Mouse (Mus musculus) adrenal gland, adult 18-20 months (tissue): Measurements from ENCODE around the gene Tomm40. TPM values are rescaled to one million over a fixed set of nuclear protein-coding genes. Genes with fewer than 3 reads are reported as not detected.
A peak's percentile ranks its signal among the peaks of the same experiment; 100 is the strongest.

ENCODE experiments used
- DNase-seq, 2 experiments: peaks; one replicate each; pipeline ENCODE4 v3.0.0; 2021 to 2022; ENCODE audit warnings: low spot score in 2 of 2
- total RNA-seq, 2 experiments: library from RNA; stranded (reverse); gene quantifications; 1 replicate in 1 of 2; 2 replicates in 1 of 2; pipeline ENCODE4 v1.2.3; 2021

Tomm40 gene
- total RNA-seq, 2 experiments from 2014 or later = 123 to 126 TPM

DNA sequence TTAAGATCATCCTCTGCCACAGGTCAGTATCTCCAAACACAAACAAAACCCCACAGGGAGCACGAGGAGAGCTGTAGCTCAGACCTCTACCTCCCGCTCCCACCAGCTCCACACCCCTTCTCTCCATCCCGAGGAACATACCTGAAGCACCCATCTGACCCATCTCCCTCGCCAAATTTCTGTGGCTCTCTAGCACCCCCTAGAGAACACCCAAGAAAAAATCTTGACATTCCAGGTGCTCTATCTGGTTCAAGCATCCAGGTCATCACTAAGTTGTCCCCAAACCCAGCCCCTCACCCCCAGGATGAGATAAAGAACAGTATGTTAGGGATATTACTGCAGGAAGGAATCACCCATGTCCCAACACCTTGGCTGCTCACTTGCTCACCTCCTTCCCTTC is 2.0 kb downstream of the Tomm40 start:
- DNase-seq = no peak

DNA sequence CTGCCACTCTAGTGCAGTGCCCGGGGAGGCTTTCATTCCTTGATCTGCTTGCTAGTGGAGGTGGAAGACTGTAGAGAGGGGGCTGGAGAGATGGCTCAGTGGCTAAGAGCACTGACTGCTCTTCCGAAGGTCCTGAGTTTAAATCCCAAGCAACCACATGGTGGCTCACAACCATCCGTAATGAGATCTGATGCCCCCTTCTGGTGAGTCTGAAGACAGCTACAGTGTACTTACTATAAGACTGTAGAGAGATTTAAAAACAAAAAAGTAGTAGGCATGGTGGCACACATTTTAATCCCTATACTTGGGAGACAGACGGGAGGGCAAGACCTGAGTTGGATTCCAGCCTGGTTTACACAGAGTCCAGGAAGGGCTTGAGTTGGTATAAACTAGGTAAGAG is 2.8 kb downstream of the Tomm40 start:
- no peak for DNase-seq

DNA sequence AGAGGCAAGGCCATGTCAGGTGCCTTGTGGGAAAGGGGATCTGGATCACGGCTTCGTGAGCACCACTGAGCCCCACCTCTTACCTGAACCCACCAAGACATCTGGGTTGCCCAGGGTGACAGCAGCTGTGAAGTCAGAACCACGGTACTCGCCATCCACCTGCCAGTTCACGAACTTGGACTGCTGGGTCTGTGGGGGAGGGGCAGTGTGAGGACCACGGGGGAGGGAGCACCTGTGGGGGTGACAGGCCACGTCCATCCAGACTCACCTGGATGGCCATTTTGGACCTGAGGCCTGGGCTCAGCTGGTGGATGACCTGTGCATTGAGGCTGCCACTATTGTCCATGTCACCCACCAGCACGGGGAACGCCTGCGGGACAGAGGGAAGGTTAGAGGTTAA is 4.6 kb downstream of the Tomm40 start:
- DNase-seq = no peak

DNA sequence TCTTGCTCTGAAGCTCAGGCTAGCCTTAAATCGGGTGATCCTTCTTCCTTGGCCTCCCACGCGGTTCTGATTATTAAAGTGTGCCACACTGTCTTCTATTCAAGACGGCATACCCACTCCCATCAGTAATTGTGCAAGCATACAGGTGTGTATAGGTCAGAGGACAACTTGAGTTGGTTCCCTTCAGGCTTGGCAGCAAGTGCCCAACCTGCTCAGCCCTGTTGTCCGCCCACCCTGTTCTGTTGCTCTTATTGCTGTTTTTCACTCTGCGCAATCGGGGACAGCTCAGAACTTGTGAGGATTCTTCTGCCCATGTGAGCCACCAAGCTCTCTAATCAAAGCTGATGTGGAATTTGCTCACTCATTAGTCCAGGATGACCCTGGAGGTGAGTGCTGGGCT is 10.0 kb downstream of the Tomm40 start:
- no peak for DNase-seq

DNA sequence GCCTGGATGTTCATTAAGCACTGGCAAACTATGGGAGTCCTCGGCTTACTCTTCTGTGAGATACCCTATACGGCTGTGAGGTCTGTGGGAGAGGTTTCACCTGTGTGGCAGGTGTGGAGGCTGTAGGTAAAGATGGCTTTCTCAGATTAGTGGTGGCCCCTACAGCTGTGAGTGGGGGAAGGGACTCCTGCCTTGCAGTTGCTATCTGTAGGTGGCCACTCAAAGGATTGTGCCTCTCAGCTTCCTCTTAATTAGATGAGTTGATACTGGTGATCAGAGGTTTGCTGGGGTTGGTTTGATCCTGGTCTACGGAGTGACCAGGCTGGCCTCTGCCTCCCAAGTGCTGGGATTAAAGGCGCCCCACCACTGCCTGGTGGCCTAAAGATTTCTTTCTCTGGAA is 10.8 kb downstream of the Tomm40 start:
- no peak for DNase-seq

DNA sequence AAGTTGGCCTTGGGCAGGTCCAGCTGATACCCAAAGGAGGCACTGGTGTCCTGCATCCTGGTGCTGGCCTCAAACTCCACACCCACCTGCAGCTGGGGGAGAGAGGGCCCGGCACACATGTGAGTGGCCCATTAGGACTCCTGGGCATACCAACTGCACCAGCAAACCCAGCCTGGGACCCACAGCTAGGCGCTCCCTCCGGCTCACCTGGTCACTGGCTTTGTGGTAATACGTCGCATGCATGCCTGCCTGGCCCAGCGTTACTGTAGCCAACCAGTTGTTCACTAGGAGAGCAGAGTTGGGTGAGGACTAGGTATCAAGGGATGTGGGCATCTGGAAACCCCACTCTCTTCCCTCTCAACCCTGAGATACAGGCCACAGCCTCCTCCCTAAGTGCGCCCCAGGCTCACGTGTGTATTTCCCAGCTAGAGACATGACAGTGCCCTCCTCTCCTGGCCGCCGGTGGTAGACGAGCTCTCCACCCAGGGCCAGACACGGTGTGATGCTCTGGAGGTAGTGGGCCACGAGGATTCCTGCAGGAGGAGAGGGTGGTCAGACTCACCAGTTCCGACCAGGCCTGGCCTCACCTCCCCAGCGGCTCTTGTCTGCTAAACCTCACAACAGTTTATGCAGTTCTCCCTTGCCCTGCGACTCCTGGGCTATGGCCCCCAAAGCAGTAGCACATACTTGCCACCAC is 12.2 kb downstream of the Tomm40 start:
- no peak for DNase-seq

DNA sequence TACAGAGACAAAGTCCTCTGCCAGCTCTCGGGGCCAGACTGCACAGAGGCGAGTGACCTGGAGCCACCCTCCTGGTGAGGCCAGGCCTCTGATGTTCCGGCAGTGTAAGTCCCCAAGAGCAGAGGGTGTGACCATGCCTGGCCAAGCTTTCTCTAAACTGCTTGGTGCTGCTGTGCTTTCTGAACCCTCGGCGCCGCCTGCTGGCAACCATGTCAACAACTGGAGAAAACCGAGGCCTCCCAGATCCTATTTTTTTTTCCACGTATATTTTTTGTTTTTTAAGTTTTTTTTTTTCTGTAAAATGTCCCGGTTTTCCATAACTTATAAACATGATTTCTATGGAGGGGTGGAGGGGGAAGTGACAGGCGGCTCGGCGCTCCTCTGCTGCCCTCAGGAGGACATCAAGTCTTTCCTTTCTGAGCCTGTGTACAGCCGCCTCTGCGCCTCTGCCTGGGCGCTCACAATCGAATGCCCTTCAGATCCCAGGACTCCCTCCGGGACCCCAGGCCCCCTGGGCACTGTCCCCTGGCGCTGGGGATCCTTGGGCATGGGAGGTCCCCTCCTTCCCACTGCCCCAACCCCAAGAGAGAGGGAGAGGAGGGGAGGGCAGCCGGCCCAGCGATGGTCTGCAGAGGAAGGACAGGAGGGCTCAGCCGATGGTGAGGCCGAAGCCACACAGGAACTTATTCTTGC is 14.0 kb downstream of the Tomm40 start:
- DNase-seq = peak in 1 of 2 experiments; percentile 74

DNA sequence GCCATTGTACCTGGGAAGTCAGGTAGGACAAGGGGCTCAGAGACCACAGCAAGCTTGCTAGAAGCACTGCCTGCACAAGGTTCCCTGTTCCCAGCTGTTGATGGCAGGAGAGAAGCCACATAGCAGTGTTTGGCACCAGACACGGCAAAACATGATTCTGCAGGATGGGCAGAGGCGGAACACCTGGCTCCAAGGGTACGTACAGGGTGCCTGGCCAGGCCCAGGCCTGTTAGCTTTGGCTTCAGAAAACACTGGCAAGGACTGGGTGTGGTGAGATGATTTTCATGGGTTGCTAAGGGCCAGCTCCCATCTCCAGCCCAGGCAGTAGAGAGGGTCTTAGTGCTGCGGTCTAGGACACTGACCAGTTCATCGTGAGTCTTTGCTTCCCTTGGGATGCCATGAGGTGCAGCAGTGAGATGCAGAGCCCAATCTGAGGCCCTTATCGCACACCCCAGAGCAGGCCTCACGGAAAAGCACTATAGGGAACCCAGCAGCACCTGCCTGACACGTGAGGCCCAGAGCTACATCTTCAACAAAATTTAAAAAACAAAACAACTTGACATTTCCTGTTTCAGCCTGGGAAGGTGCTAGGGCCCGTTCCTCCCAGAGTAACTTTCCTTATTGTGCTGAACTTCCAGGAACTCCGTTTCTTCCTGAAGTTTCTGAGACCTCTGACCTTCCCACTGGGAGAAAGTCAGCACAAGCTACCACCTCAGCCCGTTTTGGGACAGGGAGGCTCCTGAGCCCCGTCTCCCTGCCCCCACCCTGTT is 14.8 kb downstream of the Tomm40 start:
- no peak for DNase-seq

DNA sequence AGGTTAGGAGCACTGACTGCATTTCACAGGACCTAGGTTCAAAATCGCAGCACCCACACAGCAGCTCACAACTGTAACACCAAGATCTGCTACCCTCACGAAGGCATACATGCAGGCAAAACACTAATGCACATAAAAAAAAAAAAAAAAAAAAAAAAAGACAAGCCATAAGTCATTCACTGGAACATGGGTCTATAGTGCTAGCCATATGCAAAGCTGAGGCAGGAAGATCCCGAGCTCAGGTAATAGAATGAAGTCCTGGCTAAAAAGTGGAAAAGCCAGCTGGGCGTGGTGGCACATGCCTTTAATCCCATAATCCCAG is 15.4 kb downstream of the Tomm40 start:
- no peak for DNase-seq

DNA sequence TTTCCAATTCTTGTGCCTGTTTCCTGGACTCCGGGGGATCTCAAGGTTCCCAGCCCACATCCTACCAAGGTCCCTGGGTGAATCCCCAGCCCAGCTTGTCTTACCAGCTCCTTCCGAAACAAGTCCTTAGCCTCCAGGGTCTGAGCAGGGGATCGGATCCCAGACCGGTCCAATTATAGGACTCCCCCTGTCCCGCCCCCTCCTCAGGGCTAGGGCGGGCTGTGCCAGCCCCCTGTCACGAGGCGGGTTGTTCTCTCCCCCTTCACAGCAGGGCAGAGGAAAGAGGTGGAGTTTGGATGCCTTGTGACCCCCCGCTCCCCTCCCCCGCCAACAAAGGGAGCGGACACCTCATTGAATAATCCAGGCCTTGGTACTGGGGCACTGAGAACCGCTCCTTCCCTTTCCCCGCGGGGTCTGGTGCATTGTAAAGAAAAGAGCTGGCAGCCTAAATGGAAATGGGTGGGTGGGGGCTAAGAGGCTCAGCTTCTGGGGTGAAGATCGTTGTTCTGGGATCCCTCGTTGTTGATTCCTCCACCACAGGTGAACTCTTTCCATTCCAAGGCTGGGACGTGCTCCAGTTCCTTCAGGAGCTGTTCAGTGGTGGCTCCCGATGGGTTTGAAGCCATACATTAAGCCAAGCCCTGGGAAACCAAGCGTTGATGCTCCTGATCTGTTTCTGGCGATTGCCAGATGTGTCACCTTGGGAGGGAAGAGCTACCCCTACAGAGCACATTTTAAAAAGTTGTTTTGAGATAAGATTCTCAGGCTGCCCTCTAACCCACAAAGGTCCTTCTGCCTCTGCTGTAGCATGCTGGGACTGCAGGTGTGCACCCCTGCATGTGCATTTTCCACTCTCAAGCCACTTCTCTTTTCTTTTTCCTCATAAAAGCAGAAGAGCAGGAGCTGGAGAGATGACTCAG is 16.1 kb downstream of the Tomm40 start, which contains the start of gene Apoe:
TSS of gene Apoe (minus strand) at position 282 of the 920 bp plus-strand sequence.
- DNase-seq = peak in 1 of 2 experiments; percentile 56

DNA sequence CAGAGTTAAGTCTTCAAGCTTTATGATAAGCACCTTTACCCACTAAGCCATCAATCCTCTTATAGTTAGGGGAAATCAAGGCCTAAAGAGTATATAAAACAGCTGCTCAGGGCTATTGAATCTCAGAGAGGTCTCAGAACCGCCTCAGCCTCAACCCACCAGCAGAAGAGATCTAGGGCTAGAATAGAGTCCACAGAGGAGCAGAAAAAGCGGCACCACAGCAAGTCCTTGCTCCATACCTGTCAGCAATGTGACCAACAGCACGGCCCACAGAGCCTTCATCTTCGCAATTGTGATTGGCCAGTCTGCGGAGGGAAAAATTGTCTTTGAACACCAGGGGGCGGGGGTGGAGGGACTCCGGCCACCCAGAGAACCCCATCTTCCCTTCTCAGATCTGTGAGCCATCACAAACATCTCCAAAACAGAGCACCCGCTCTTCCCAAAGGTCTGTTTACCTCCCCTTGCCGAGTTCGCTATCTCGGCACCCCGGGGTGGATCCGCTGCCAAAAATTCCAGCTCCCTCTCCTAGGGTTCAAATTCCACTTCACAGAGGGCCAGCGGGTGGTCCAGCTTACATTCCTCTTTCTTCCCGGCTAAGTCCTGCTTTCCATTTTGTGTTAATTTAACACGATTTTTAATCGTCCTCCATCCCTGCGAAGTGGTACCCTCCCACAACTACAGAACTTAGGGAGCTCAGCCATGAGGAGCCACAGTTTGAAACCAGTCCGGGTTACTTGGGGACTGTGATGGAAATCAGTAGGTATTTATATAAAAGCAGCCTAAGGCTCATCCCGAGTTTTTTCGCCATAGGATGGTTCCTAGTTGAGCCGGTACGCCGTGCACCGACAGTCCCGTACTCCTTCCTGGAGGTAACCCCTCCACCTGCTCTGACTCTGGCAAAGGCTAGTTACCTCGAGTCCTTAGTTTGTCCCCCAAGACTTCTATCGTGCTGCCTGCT is 17.0 kb downstream of the Tomm40 start:
- DNase-seq = no peak

DNA sequence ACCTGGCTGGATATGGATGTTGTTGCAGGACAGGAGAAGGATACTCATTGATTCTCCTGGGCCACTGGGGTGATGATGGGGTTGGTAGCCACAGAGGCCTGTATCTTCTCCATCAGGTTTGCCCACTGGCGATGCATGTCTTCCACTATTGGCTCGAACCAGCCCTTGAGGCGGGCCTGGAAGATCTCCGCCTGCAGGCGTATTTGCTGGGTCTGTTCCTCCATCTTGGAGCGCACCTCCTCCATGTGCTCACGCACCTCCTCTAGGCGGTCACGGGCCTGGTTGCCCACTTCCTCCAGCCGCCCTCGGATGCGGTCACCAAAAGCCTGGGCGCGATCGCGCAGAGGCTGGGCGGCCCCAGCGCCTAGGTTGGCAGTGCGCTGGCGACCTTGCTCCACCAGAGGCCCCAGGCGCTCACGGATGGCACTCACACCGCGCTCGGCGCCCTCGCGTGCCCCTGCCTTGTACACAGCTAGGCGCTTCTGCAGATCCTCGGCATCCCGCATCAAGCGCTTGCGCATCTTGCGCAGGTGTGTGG is 18.8 kb downstream of the Tomm40 start:
- no peak for DNase-seq

DNA sequence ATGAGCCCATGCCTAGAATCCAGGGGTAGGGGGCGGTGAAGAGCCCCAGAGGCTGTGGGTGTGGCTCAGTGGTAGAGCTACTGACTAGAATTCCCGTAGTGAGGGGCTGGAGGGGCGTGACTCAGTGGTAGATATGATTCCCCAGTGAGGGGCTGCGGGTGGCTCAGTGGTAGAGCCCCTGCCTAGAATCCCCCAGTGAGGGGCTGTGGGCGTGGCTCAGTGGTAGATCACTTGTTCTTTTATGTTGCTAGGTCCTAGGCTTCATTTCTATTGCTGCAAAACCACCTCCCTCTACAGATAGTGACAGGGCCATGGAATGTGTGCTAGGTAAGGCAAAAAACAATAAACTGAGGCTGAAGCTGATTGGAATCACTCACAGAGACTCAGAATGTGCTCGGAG is 19.4 kb downstream of the Tomm40 start:
- no peak for DNase-seq

DNA sequence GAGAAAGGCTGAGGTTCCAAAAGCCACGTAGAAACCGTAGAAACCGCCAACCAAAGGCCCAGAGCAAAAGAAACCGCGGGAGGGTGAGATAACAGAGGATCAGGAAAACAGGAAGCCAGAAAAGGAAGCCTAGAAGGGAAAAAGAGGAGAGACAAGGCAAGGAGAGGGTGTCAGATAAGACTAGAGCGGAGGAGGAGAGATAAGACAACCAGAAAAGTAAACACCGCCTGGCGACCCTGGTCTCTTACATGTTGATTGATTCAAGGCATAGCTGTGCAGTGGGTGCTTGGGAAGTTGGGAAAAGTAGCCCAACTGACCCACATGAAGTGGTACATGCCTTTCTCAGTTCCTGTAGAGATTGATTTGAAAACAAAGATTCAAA is 20.0 kb downstream of the Tomm40 start:
- DNase-seq = no peak

DNA sequence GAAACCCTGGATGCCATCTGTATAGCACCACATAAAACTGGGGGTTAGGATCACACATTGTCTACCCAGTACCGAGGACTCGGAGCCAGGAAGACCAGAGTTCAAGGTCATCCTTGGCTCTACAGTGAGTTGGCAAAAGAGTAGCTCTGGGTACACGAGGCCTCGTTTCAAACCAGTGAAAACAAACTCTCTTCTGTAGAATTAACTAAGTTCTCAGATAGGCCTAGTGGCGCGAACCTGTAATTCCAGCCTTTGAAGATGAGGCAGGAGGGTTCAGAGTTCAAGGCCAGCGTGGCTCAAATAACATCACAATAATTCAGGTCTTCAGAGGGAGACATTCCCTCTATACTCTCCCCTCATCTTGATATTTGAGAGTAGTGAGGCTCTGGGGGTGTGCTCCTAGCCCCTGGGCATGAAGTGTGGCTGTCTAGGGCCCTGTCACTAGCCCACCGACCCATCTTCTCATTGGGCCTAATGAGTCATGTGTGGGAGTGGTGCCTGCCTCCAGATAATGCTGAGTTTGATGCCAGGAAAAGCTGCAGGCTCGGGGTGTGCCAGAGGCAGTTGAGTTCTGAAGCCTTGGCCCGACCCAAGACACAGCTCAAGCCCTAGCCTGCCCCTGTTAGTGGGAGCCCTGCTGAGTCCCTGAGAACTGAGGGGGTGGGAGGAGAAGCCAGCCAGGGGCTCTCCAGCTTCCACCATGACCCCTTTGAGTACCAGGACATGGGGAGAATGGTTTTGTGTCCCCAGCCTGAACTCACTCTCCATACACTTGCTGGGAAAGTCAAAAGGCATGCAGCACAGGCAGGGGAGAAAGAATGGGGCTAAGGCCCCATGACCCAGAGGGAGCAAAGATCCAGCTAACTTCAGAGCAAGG is 20.7 kb downstream of the Tomm40 start:
- no peak for DNase-seq

DNA sequence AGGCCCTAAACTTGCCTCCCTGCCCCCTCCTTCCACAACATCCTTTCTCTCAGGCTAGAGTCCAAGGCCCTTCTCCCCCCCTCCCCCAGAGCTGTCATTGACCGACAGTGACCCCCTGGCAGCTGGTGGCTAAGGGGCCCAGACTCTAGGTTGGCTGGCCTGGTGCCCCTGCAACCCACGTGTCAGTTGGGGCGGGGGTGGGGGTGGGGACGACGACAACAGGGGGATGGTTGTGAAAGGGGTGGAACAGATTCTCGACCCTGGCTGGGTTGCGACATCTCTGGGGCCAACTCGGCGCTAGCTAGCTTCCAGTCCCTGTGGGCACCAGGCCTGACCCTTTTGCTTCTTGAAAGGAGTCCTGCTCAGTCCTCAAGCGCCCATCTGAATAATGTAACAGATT is 21.8 kb downstream of the Tomm40 start:
- peak in 1 of 2 experiments; percentile 53 for DNase-seq

DNA sequence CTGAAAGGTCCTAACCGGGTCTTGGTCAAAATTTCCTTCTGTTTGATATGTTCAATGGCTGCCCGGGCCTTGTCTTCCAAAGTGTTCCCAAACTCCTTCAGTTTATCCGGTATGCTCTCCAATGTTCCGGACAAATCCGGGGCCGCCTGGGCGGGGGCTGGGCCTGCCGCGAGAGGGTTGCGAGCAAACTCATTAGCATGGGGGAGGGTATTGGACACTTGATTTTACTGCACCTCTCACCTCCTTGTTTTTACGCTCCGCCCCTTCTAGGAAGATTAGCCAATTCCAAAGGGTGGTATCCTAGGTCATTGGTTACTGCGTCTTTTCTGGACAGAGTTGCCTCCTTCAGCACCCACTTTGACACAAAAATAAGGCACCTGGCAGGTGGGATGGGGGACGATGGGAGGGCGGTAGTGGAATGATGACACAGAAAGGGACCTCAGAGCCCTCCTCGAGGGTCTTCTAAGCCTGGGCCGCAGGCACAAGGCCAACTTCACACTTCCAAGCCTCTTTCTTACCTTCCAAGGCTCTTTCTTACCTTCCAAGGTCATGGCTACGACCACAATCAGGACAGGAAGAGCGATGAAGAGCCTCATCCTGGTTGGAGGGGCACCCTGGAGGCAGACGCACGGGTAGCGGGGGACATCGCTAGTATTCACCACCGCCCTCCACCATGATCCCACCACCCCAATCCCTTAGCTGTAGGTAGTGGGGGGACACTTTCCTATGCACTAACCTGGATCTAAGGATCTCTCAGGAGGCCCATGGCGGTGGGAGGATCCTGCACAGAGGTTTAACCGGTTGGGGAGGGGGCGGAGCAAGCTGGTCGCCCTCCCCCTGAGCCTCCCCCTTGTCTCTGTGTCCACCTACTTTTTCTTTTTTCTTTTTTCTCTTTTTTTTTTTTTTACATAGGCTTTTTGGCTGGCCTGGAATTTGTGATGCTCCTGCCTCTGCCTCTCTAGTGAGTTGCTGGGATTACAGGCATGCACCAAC is 23.1 kb downstream of the Tomm40 start, which contains the start of gene Apoc1:
TSS of gene Apoc1 (minus strand) at position 788 of the 993 bp plus-strand sequence.
- DNase-seq = no peak
